Mouse (Mus musculus): Measurements from ENCODE around the gene Mxd4. TPM values are rescaled to one million over a fixed set of nuclear protein-coding genes. Genes with fewer than 3 reads are reported as not detected.
A peak's percentile ranks its signal among the peaks of the same experiment; 100 is the strongest.

Gene Mxd4
- polyA plus RNA-seq, 1 experiment from 2014 or later, result 14.7 TPM

DNA sequence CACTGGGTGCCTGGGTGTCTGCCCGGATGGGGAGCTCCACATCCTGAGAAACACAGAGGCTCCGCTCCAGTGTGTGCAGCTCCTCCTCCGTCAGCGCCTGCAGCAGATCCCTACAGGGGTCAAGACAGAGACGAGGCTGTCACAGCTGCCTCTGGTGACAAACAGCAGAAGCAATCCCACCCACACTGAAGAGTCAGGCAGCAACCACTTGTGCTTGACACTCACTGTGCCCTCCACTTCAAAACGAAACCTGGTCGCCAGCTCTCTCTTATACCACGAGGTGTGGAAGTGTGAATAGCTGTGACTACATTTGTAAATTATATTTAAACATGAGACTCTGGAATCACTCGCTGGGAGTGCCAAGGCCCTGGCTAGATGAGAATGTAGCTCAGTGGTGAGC is 30.2 kb upstream of the Mxd4 start:
- H3K4me3 ChIP-seq, result no peak overlapping the region

DNA sequence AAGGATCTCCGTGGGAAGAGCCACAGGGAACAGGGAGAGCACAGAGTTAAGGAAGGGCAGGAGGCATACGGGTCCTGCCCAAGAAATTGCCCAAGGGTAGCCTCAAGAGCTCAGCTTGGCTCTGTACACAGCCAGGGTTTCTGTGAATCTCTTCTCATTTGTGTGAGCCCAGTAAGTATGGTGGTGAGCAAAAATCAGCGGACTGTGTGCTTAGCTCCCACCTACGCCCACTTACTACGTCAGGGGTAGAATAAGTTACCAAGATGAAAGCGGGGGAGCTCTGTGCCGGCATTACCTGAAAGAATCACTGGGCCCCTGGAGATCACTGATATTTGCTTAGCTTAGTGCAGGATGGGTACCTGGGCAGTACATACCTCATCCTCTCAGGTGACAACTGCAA is 28.5 kb upstream of the Mxd4 start:
- 86% methylated on average over 7 of the region's 7 CpGs for WGBS
- H3K27me3 ChIP-seq (ENCODE audit: low read depth, poor library complexity, severe bottlenecking), result no peaks in the 10 kb centered on the region
- H3K9me3 ChIP-seq (replicated peaks), result no peaks in the 10 kb centered on the region
- no peaks in the 10 kb centered on the region for H3K4me1 ChIP-seq
- H3K27ac ChIP-seq (replicated peaks), result no peak overlapping the region
- no peak for DNase-seq (ENCODE audit: low spot score)
- H3K36me3 ChIP-seq, result no peaks in the 10 kb centered on the region
- H3K4me3 ChIP-seq, result no peak overlapping the region

More for the DNA sequence above, 30.2 kb upstream of the Mxd4 start:
- Histone ChIP-seq H3K27ac (replicated peaks) (no peak overlapping the region), H3K4me1 (no peaks in the 10 kb centered on the region), H3K36me3 (no peaks in the 10 kb centered on the region), H3K27me3 (ENCODE audit: low read depth, poor library complexity, severe bottlenecking) (no peaks in the 10 kb centered on the region), H3K9me3 (replicated peaks) (no peaks in the 10 kb centered on the region)
- DNase-seq (ENCODE audit: low spot score), result no peak
- 72% methylated on average over 9 of the region's 9 CpGs for WGBS

DNA sequence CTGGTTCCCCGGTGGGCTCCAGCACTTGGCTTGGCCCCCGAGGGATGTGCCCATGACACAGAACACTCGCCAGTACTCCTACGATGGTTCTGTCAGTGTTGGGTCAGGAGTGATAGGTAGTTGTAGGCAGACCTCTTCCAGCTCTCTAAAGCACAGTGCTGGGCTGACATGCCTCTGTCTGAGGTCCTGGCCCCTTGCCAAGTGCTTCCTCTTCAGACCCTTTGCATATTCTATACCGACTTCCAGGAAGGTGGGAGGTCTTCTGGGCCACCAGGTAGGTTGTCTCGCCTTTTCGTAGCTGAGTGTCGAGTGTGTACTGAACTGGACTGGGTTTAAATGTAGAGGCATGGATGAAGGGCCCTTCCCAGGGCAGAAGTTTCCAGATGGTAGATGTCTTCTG is 26.1 kb upstream of the Mxd4 start:
- Histone ChIP-seq H3K4me3 (no peak overlapping the region), H3K4me1 (no peaks in the 10 kb centered on the region), H3K36me3 (no peaks in the 10 kb centered on the region), H3K27ac (replicated peaks) (no peak overlapping the region), H3K27me3 (ENCODE audit: low read depth, poor library complexity, severe bottlenecking) (no peaks in the 10 kb centered on the region), H3K9me3 (replicated peaks) (no peaks in the 10 kb centered on the region)
- WGBS, result 88% methylated on average over 8 of the region's 8 CpGs
- no peak for DNase-seq (ENCODE audit: low spot score)

DNA sequence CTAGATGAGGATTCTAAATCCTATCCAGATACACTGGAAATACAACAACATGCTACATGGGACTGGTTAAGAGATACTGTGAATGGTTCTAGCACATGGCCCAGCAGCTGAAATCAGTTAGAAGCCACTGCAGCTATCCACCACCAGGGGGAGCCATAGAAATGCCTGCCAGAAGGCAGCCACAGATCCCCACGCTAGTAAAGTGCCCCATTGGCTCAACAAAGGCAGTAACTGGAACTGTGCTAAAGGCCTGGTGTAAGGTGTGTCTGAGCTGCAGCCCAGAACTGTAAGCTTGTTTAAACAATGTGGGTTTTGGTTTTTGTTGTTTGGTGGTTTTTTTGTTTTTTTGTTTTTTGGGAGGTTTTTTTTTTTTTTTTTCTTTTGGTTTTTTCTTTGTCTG is 22.8 kb upstream of the Mxd4 start:
- WGBS, result 5% methylated on average over 1 of the region's 1 CpGs
- H3K4me1 ChIP-seq, result 0 out of 2 replicates have a peak, but pooled peaks cover 6% of the 10 kb centered on the region
- peak; percentile 76 for DNase-seq (ENCODE audit: low spot score)
- H3K27me3 ChIP-seq (ENCODE audit: low read depth, poor library complexity, severe bottlenecking), result no peaks in the 10 kb centered on the region
- no peaks in the 10 kb centered on the region for H3K36me3 ChIP-seq
- H3K4me3 ChIP-seq, result no peak overlapping the region
- no peak overlapping the region for H3K27ac ChIP-seq (replicated peaks)
- no peaks in the 10 kb centered on the region for H3K9me3 ChIP-seq (replicated peaks)

DNA sequence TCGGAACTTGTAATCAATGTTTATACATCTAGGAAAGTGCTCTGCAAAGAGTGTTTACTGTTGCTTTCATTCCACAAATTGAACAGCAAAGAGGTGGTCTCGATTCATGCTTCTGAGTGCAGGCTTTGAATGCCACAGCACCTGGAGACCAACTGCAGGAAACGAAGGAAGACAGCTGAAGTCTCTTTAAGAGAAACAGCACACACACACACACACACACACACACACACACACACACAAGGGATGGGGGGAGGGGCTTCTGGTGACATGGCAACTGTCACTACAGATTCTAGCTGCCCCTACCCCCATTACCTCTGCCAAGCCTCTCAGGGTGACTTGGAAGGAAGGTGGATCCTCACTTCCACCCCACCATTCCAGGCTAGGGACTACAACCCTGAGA is 20.0 kb upstream of the Mxd4 start:
- WGBS, result 67% methylated on average over 3 of the region's 3 CpGs
- Histone ChIP-seq H3K9me3 (replicated peaks) (no peaks in the 10 kb centered on the region), H3K4me3 (no peak overlapping the region), H3K4me1 (0 out of 2 replicates have a peak, but pooled peaks cover 6% of the 10 kb centered on the region), H3K27ac (replicated peaks) (no peak overlapping the region), H3K27me3 (ENCODE audit: low read depth, poor library complexity, severe bottlenecking) (no peaks in the 10 kb centered on the region), H3K36me3 (no peaks in the 10 kb centered on the region)
- DNase-seq (ENCODE audit: low spot score), result no peak

DNA sequence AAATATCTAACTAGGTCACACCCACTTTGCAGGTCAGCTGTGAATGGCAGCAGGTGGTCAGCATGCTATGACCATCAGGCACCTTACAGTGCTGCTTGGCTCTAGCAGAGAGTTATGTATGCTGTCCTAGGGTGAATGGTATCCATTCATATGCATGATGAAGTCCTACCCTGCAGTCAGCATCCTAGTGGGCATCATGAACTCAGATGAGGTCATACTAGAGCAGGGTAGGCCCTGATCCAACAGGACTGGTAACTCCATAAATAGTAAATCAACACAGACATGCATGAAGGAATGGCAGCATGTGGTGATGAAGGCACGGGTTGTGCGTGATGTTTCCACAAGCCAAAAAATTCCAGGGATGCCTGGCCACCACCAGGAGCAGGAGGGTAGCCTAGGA is 18.3 kb upstream of the Mxd4 start:
- Histone ChIP-seq H3K9me3 (replicated peaks) (no peaks in the 10 kb centered on the region), H3K4me3 (no peak overlapping the region), H3K4me1 (0 out of 2 replicates have a peak, but pooled peaks cover 6% of the 10 kb centered on the region), H3K27ac (replicated peaks) (no peak overlapping the region), H3K27me3 (ENCODE audit: low read depth, poor library complexity, severe bottlenecking) (no peaks in the 10 kb centered on the region), H3K36me3 (no peaks in the 10 kb centered on the region)
- WGBS, result 83% methylated on average over 2 of the region's 2 CpGs
- no peak for DNase-seq (ENCODE audit: low spot score)

DNA sequence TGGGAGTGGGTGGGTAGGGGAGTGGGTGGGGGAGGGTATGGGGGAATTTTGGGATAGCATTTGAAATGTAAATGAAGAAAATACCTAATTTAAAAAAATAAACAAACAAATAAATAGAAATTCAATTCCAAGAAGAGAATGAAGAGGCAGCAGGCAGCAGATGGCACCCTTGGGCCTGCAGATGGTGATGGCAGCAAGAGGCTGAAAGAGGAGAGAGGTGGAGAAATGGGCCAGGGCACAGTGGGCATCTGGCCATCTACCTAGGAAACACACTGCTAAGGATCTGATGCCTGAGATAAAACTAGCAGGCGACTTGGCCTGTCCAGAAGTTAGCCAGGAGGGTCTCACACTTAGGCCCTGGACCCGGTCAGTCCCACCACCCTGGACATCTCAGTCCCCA is 17.4 kb upstream of the Mxd4 start:
- Histone ChIP-seq H3K4me3 (no peak overlapping the region), H3K4me1 (0 out of 2 replicates have a peak, but pooled peaks cover 6% of the 10 kb centered on the region), H3K9me3 (replicated peaks) (no peaks in the 10 kb centered on the region), H3K27ac (replicated peaks) (no peak overlapping the region), H3K36me3 (no peaks in the 10 kb centered on the region), H3K27me3 (ENCODE audit: low read depth, poor library complexity, severe bottlenecking) (no peaks in the 10 kb centered on the region)
- WGBS, result 90% methylated on average over 2 of the region's 2 CpGs
- no peak for DNase-seq (ENCODE audit: low spot score)

DNA sequence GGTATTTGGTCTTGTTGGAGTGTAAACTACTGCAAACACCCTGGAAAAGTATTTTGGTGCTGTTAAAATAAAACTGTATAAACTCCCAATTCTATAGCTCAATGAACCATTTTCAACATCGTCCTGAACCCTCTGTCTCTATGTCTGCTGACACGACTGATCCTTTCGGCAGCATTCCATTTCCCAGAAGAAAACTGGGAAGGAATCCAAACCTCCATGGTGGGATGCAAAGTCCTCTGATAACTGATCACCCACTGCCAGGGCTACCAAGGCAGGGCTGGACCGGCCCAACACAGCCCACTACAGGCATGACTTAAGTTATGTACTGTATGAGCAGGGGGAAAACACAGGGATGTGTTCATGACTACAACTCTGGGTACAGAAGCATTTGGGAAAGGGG is 14.5 kb upstream of the Mxd4 start:
- DNase-seq (ENCODE audit: low spot score), result no peak
- Histone ChIP-seq H3K27me3 (ENCODE audit: low read depth, poor library complexity, severe bottlenecking) (no peaks in the 10 kb centered on the region), H3K4me1 (no peaks in the 10 kb centered on the region), H3K36me3 (no peaks in the 10 kb centered on the region), H3K9me3 (replicated peaks) (no peaks in the 10 kb centered on the region), H3K4me3 (no peak overlapping the region), H3K27ac (replicated peaks) (no peak overlapping the region)
- WGBS, result 88% methylated on average over 4 of the region's 4 CpGs

DNA sequence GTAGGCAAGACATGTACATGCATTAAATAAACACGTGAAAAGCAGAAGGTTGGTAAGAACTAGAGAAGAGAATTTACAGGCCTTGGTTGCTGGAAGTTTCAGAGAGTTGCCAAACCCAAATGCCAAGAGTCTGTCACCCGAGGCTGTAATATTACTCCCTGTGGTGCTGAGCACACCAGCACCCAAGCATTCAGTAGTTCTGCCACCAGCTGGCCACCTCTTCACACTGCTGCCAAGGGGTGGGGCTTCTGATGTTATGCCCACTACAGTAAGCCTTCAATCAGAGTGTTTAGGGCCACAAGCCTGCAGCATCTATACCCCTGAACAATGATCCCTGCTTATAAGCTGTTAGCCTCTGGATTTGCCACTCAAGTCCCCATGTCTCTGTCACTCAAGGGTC is 13.9 kb upstream of the Mxd4 start:
- Histone ChIP-seq H3K36me3 (no peaks in the 10 kb centered on the region), H3K27me3 (ENCODE audit: low read depth, poor library complexity, severe bottlenecking) (no peaks in the 10 kb centered on the region), H3K4me1 (no peaks in the 10 kb centered on the region), H3K4me3 (no peak overlapping the region), H3K9me3 (replicated peaks) (no peaks in the 10 kb centered on the region), H3K27ac (replicated peaks) (no peak overlapping the region)
- no peak for DNase-seq (ENCODE audit: low spot score)
- WGBS, result 83% methylated on average over 2 of the region's 2 CpGs

DNA sequence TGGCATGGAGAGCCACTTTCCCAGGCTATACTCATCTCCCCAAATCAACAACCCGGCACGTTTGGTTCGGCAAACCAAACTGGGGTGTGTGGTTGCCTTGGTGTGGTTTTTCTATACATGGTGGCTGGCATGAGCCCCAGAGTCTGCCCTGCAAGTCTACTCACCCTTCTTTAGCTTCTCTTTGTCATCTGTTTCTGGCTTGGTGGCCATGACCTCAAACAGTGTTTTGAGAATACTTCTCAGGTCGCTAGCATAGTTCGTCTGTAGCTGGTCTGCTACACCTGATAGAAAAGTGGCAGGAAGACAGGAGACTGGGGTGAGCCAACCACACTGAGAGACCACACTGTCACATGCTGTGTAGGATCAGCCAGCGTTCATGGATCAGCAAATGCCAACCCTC is 11.1 kb upstream of the Mxd4 start:
- Histone ChIP-seq H3K4me3 (no peak overlapping the region), H3K9me3 (replicated peaks) (no peaks in the 10 kb centered on the region), H3K27ac (replicated peaks) (no peak overlapping the region), H3K27me3 (ENCODE audit: low read depth, poor library complexity, severe bottlenecking) (no peaks in the 10 kb centered on the region), H3K4me1 (no peaks in the 10 kb centered on the region), H3K36me3 (no peaks in the 10 kb centered on the region)
- 89% methylated on average over 6 of the region's 6 CpGs for WGBS
- no peak for DNase-seq (ENCODE audit: low spot score)

DNA sequence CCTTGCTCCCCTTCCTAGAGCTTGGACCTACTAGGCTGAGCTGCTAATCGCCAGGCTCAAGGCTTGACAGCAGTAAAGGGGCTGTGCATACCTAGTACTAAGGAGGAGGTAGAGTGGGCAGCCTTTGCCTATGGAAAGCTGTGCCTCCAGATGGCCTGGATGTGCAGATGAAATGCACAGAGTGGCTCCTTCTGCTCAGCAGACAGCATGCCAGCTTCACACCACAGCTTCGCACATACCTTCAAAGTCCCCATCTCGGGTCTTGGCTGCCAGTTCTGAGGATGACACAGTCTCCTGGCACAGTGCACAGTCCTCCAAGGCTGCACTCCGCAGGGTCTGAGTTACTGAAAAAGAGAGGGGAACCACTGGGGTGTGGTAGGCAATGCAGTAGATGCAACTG is 9.7 kb upstream of the Mxd4 start:
- no peak for DNase-seq (ENCODE audit: low spot score)
- Histone ChIP-seq H3K4me3 (no peak overlapping the region), H3K27me3 (ENCODE audit: low read depth, poor library complexity, severe bottlenecking) (no peaks in the 10 kb centered on the region), H3K36me3 (no peaks in the 10 kb centered on the region), H3K27ac (replicated peaks) (no peak overlapping the region), H3K9me3 (replicated peaks) (no peaks in the 10 kb centered on the region), H3K4me1 (no peaks in the 10 kb centered on the region)
- 89% methylated on average over 4 of the region's 4 CpGs for WGBS

DNA sequence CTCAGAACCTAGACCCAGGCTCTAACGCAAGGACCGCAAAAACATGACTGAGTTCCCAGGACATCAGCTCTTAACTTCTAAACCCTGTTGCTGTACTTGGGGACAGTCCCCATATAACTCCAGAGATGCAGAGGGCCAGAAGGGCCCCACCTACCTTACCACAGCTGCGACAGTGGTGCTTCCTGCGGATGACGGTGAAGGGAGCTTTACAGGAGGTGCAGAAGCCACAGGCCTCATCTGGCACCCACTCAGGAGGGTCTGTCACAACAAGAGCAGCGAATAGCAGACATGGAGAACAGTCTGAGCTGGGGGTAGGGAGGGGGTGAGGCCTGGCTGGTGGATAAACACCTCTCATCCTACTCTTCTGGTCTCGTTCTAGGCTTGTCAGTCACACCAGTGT is 8.9 kb upstream of the Mxd4 start:
- DNase-seq (ENCODE audit: low spot score), result no peak

DNA sequence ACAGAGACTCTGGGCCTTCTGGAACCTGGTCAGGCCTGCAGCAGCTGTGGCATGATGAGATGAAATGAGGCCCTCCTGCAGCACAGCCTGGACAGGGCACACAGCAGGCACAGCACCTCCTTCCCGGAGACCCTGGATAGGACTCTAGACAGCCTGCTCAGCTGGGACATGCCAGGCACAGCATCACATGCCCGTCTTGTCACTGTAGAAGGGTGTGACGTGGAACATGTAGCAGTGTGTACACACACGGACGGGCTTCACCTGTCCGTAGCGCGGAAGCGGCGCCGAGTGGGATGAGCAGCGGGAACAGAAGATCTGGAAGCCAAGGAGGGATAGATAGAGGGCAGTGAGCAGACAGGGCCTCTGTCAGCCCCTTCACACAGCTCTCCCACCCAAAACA is 8.3 kb upstream of the Mxd4 start:
- WGBS, result 92% methylated on average over 12 of the region's 12 CpGs
- Histone ChIP-seq H3K4me3 (no peak overlapping the region), H3K9me3 (replicated peaks) (no peaks in the 10 kb centered on the region), H3K4me1 (no peaks in the 10 kb centered on the region), H3K27ac (replicated peaks) (0 out of 2 replicates have a peak overlapping the region, but pooled peaks have one; percentile 9), H3K36me3 (no peaks in the 10 kb centered on the region), H3K27me3 (ENCODE audit: low read depth, poor library complexity, severe bottlenecking) (no peaks in the 10 kb centered on the region)
- no peak for DNase-seq (ENCODE audit: low spot score)

More for the DNA sequence above, 8.9 kb upstream of the Mxd4 start:
- H3K36me3 ChIP-seq, result no peaks in the 10 kb centered on the region
- H3K9me3 ChIP-seq (replicated peaks), result no peaks in the 10 kb centered on the region
- H3K27me3 ChIP-seq (ENCODE audit: low read depth, poor library complexity, severe bottlenecking), result no peaks in the 10 kb centered on the region
- 87% methylated on average over 7 of the region's 7 CpGs for WGBS
- no peak overlapping the region for H3K27ac ChIP-seq (replicated peaks)
- no peaks in the 10 kb centered on the region for H3K4me1 ChIP-seq
- no peak overlapping the region for H3K4me3 ChIP-seq

DNA sequence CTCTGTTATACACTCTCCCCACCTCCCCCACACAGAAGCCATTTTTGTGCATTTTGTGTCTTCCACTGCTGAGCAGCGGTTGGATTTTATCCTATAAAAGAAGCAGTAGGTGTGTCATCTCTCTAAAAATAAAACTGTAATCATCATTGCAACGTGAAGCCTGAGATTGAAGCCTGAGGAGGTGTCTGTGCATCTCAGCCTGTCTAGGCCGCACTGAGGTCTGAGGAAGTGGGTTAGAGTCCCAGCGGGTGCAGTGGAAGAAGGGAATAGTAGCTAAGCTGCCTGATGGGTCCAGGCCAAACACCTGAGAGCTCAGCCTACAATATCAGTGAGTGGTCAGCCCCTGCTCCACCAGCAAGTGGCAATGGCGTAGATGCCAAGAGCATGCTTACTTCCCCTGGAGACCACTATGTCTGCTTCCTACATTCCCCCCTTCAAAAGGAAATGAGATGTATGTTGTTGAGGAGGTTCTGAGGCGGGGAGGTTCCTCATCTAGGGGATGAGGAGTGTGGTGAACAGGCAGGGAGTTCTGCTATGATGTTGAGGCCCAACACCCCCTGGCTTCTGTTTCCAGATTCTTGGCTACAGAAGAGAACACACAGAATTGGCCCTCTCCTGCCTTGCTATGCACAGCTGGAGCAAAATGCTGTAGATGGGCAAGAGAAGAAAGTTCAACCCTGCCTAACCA is 7.6 kb upstream of the Mxd4 start:
- no peaks in the 10 kb centered on the region for H3K4me1 ChIP-seq
- H3K9me3 ChIP-seq (replicated peaks), result no peaks in the 10 kb centered on the region
- no peaks in the 10 kb centered on the region for H3K27me3 ChIP-seq (ENCODE audit: low read depth, poor library complexity, severe bottlenecking)
- 81% methylated on average over 6 of the region's 6 CpGs for WGBS
- no peak overlapping the region for H3K4me3 ChIP-seq
- H3K27ac ChIP-seq (replicated peaks), result no peak overlapping the region
- no peak for DNase-seq (ENCODE audit: low spot score)
- no peaks in the 10 kb centered on the region for H3K36me3 ChIP-seq
